Mouse (Mus musculus) lung, adult 2 months (tissue): ENCODE data around the gene Glb1l2.

Source experiments
- CTCF ChIP-seq: fragments of 200-500 bp; IDR thresholded peaks from 2 replicates; pipeline ENCODE4 v1.5.1; 2011; ENCODE audit warnings: mild to moderate bottlenecking, low read length, control low read depth; ENCODE audit not compliant: insufficient read depth
- POLR2A ChIP-seq: fragments of 200-500 bp; IDR thresholded peaks from 2 replicates; pipeline ENCODE4 v1.6.1; 2011; ENCODE audit warnings: low read depth, mild to moderate bottlenecking, control low read depth, low read length, borderline replicate concordance; ENCODE audit errors: extremely low read depth

- TF ChIP-seq POLR2A (no peak), CTCF (no peak)
Measured at GRCm38 (mm10) chr9:26831089-26831488, 24.8 kb upstream of the Glb1l2 start.
